Mouse (Mus musculus) kidney, embryonic 16.5 days (tissue): ENCODE results near the gene Rem2. TPM values are rescaled to one million over a fixed set of nuclear protein-coding genes. Genes with fewer than 3 reads are reported as not detected.

Experiments used
- ATAC-seq: fragments of 200-750 bp; cut with Nextera tagmentation; 2 replicates; pipeline ENCODE4 v1.8.0; 2017; ENCODE audit warnings: moderate TSS enrichment; ENCODE audit not compliant: low FRiP score, low TSS enrichment
- H3K27ac ChIP-seq: fragments of 300-500 bp; sonication (generic); 2 replicates; pipeline ENCODE4 v1.5.1; 2014; ENCODE audit warnings: low read length
- H3K27me3 ChIP-seq: fragments of 300-500 bp; sonication (generic); 2 replicates; pipeline ENCODE4 v1.6.1; 2014; ENCODE audit warnings: low read length, control low read depth, mixed read lengths; ENCODE audit not compliant: insufficient read depth
- H3K36me3 ChIP-seq: fragments of 300-500 bp; sonication (generic); 2 replicates; pipeline ENCODE4 v1.6.1; 2014; ENCODE audit warnings: low read length, control low read depth, mixed read lengths; ENCODE audit not compliant: insufficient read depth
- H3K4me1 ChIP-seq: fragments of 300-500 bp; sonication (generic); 2 replicates; pipeline ENCODE4 v1.6.1; 2014; ENCODE audit warnings: low read length, control low read depth, mixed read lengths; ENCODE audit not compliant: insufficient read depth
- H3K4me2 ChIP-seq: fragments of 300-500 bp; sonication (generic); replicated peaks from 2 replicates; pipeline ENCODE4 v1.6.1; 2014; ENCODE audit warnings: low read depth, low read length
- H3K4me3 ChIP-seq: fragments of 300-500 bp; sonication (generic); 2 replicates; pipeline ENCODE4 v1.5.1; 2014; ENCODE audit warnings: mild to moderate bottlenecking, low read length
- H3K9ac ChIP-seq: fragments of 300-500 bp; sonication (generic); replicated peaks from 2 replicates; pipeline ENCODE4 v1.6.1; 2014; ENCODE audit warnings: low read length
- H3K9me3 ChIP-seq: fragments of 300-500 bp; sonication (generic); 2 replicates; pipeline ENCODE4 v1.6.1; 2016; ENCODE audit warnings: low read length, control low read depth
- WGBS: fragments of 180-500 bp; shearing (Covaris S2); extraction: QIAGEN DNeasy Blood & Tissue Kit; methylation state at CpG from one replicate; pipeline ENCODE4 v1.1.7; 2014; 5-methylcytosine and 5-hydroxymethylcytosine counted together
- polyA plus RNA-seq: library from polyadenylated mRNA; unstranded; fragments of >200 nt; fragmentation: Nextera tagmentation; extraction: Ambion mirVana; gene quantifications from 2 replicates; pipeline ENCODE4 v1.2.1, GENCODE M21; 2015

Gene Rem2
- polyA plus RNA-seq, 1 experiment from 2014 or later = 6.7 TPM

DNA sequence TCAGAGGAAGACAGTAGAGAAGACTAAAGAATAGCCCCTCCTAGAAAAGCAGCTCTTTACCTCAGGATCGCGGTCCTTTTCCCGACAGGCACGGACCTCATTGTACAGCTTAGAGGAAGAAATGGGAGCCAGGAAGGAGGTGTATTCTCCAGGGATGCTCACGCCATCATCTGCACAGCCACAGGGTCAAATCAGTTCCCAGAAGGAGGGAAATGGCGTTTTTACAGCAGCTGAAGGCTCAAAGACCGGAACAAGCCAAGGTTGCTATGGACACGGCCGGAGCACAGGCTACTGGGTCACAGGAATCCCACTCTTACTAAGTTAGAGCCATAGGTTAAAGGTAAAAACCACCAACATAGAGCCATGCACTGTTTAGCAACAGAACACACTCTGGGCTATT is 33.9 kb downstream of the Rem2 start:
- no peak overlapping the region for H3K27ac ChIP-seq
- H3K9me3 ChIP-seq = peaks cover 9% of the 10 kb centered on the region
- WGBS = 86% methylated on average over 9 of the region's 9 CpGs
- H3K4me1 ChIP-seq = no peaks in the 10 kb centered on the region
- no peak for ATAC-seq
- peaks cover 89% of the 10 kb centered on the region for H3K36me3 ChIP-seq
- H3K4me2 ChIP-seq = no peak overlapping the region
- H3K9ac ChIP-seq = no peak overlapping the region
- H3K4me3 ChIP-seq = no peak overlapping the region
- no peaks in the 10 kb centered on the region for H3K27me3 ChIP-seq

DNA sequence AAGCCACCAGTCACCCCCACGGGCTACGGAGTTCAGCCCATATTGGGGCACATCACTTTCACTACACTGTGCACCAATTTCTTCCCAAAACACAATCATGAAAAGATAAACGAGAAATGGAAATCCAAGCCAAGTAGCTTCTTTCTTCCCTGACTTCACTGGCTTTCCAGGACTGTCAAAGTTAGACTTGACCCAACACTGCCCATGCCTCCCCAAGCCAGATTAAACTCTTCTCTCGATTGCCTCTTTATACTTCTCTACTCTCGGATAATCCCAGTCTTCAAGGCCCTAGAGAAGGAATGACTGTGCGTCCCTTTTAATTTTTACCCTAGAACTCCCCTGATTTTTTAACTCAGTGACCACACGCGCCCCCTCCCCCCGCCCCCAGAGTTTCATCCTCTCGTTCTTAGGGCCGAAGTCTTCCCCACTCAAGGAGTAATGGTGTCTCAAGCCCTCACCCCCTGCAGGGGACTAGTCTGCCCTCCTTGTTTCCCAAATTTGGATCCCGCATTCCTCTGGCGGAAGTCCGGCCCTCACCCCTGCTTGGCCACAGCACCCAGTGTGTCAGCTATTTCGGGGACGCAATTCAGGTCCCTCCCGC is 40.9 kb downstream of the Rem2 start:
- ATAC-seq = peak; percentile 68
- Histone ChIP-seq H3K9me3 (peaks cover 9% of the 10 kb centered on the region), H3K9ac (peak overlapping the region; percentile 87), H3K27ac (peak overlapping the region; percentile 75), H3K36me3 (peaks cover 34% of the 10 kb centered on the region), H3K27me3 (no peaks in the 10 kb centered on the region), H3K4me3 (peak overlapping the region; percentile 83), H3K4me1 (peaks cover 20% of the 10 kb centered on the region), H3K4me2 (peak overlapping the region; percentile 63)
- WGBS = 5% methylated on average over 17 of the region's 17 CpGs

GRCm38 (mm10) chr14:54523600-54523999 is 47.7 kb downstream of the Rem2 start:
- Histone ChIP-seq H3K27ac (no peak overlapping the region), H3K9me3 (no peaks in the 10 kb centered on the region), H3K27me3 (no peaks in the 10 kb centered on the region), H3K4me3 (no peak overlapping the region), H3K36me3 (no peaks in the 10 kb centered on the region), H3K9ac (no peak overlapping the region), H3K4me1 (peaks cover 10% of the 10 kb centered on the region), H3K4me2 (no peak overlapping the region)
- ATAC-seq = no peak
- WGBS = 35% methylated on average over 6 of the region's 6 CpGs

DNA sequence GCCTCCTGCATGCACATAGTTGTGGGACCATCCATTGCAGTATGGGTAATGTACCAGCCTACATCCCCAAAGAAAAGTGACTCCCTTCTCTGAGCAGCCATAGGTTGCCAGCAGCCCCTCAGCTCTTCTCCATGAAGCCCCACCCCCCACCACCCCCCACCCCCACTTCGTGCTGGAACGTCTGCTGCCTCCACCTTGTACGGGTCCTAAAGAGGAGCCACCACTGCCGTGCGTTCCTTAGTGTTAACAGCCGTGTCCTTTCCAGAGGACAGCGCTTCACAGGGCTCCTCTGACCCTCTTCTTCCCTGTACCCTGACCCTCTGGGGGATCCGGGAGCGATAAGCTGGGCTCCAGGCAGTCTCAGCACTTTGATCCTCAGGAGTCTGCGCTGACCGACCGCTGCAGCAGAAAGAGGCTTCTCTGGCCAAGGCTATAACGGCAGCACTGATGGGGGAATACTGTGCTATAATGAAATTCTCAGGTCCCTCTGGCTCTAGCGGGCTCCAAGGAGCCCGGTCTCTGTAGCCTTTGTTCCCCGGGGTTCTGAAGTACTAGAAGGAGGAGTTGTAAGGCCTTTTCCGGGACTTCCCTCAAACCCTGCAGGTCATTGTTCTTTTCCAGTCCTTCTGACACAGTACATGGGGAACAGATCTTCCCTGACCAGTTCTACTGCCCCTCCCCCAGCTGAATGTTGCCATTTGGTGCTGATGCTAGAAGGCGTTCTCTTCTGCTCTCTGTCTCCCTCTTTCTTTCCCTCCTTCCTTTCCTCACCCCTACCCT is 51.5 kb downstream of the Rem2 start:
- Histone ChIP-seq H3K27ac (peak overlapping the region; percentile 48; the same call in 1 of the 2 replicates), H3K4me1 (peaks cover 11% of the 10 kb centered on the region; the same call in 1 of the 2 replicates), H3K4me2 (peak overlapping the region; percentile 68), H3K27me3 (no peaks in the 10 kb centered on the region), H3K4me3 (peak overlapping the region; percentile 47), H3K36me3 (no peaks in the 10 kb centered on the region), H3K9ac (peak overlapping the region; percentile 64), H3K9me3 (no peaks in the 10 kb centered on the region)
- WGBS = 1% methylated on average over 18 of the region's 18 CpGs
- peak; percentile 70 for ATAC-seq

GRCm38 (mm10) chr14:54528007-54528393 is 52.1 kb downstream of the Rem2 start:
- Histone ChIP-seq H3K4me2 (peak overlapping the region; percentile 68), H3K9ac (no peak overlapping the region), H3K4me1 (peaks cover 11% of the 10 kb centered on the region; the same call in 1 of the 2 replicates), H3K27me3 (no peaks in the 10 kb centered on the region), H3K27ac (no peak overlapping the region), H3K4me3 (no peak overlapping the region; the same call in 1 of the 2 replicates), H3K36me3 (no peaks in the 10 kb centered on the region), H3K9me3 (no peaks in the 10 kb centered on the region)
- ATAC-seq = no peak
- 23% methylated on average over 5 of the region's 5 CpGs for WGBS

GRCm38 (mm10) chr14:54528446-54529111 is 52.7 kb downstream of the Rem2 start:
- Histone ChIP-seq H3K27ac (no peak overlapping the region), H3K9ac (no peak overlapping the region), H3K9me3 (no peaks in the 10 kb centered on the region), H3K4me3 (no peak overlapping the region), H3K4me1 (peaks cover 11% of the 10 kb centered on the region; the same call in 1 of the 2 replicates), H3K4me2 (no peak overlapping the region), H3K36me3 (no peaks in the 10 kb centered on the region), H3K27me3 (no peaks in the 10 kb centered on the region)
- ATAC-seq = peak; percentile 90
- 13% methylated on average over 17 of the region's 17 CpGs for WGBS

Other genes starting within 250 kb of the Rem2 start
- 422 and 474 TPM in 2 replicates for gene Dad1, start 222.0 kb upstream of the Rem2 start, polyA plus RNA-seq
- 80.3 and 86.2 TPM in 2 replicates for gene Abhd4, start 221.9 kb upstream of the Rem2 start, polyA plus RNA-seq
- gene Olfr49, start 191.2 kb upstream of the Rem2 start, polyA plus RNA-seq = not detected in 2 replicates
- gene Oxa1l, start 115.3 kb upstream of the Rem2 start, polyA plus RNA-seq = 60.2 and 63.7 TPM in 2 replicates
- gene Slc7a7, start 58.3 kb upstream of the Rem2 start, polyA plus RNA-seq = 15.7 and 15.8 TPM in 2 replicates
- 202 and 227 TPM in 2 replicates for gene Mrpl52, start 49.2 kb upstream of the Rem2 start, polyA plus RNA-seq
- gene Mmp14, start 44.5 kb upstream of the Rem2 start, polyA plus RNA-seq = 152 and 156 TPM in 2 replicates
- 58.8 and 65.1 TPM in 2 replicates for gene Lrp10, start 12.0 kb upstream of the Rem2 start, polyA plus RNA-seq
- gene Prmt5, start 41.4 kb downstream of the Rem2 start, polyA plus RNA-seq = 102 and 108 TPM in 2 replicates
- gene Haus4, start 78.5 kb downstream of the Rem2 start, polyA plus RNA-seq = 57.3 and 62.4 TPM in 2 replicates
- 32.9 and 45.6 TPM in 2 replicates for gene Ajuba, start 101.5 kb downstream of the Rem2 start, polyA plus RNA-seq
- gene 4931414P19Rik, start 129.9 kb downstream of the Rem2 start, polyA plus RNA-seq = 11.2 and 14.2 TPM in 2 replicates
- gene Psmb5, start 141.9 kb downstream of the Rem2 start, polyA plus RNA-seq = 453 and 471 TPM in 2 replicates
- gene Psmb11, start 145.3 kb downstream of the Rem2 start, polyA plus RNA-seq = 0.07 TPM in 1 of 2 replicates, not detected in the other
- not detected in 2 replicates for gene Gm17606, start 164.9 kb downstream of the Rem2 start, polyA plus RNA-seq
- 3.4 TPM in 2 replicates for gene Cdh24, start 165.3 kb downstream of the Rem2 start, polyA plus RNA-seq
- gene 1700123O20Rik, start 210.1 kb downstream of the Rem2 start, polyA plus RNA-seq = 90.4 and 91.1 TPM in 2 replicates
- gene Acin1, start 210.8 kb downstream of the Rem2 start, polyA plus RNA-seq = 120 and 136 TPM in 2 replicates
- 0.06 and 0.12 TPM in 2 replicates for gene Gm29776, start 222.7 kb downstream of the Rem2 start, polyA plus RNA-seq
- 0.19 TPM in 1 of 2 replicates, not detected in the other for gene Cebpe, start 236.1 kb downstream of the Rem2 start, polyA plus RNA-seq